Mouse (Mus musculus) duodenum, adult 2 months (tissue): ENCODE results near the gene Zdhhc5. TPM values are rescaled to one million over a fixed set of nuclear protein-coding genes. Genes with fewer than 3 reads are reported as not detected.

Source experiments
- polyA plus RNA-seq: library from polyadenylated mRNA; depleted of rRNA; stranded (reverse); fragments of >200 nt; gene quantifications from 2 replicates; pipeline ENCODE4 v1.2.3, GENCODE M21; 2012; ENCODE audit warnings: low replicate concordance; rRNA removed

Gene Zdhhc5
- polyA plus RNA-seq = 31.5 and 33.1 TPM in 2 replicates

GRCm38 (mm10) chr2:84714811-84715561, at the start of gene Zdhhc5:
Gene Zdhhc5 (minus strand): TSS chr2:84715180.

GRCm38 (mm10) chr2:84743561-84743960, 28.6 kb upstream of the Zdhhc5 start, which contains the start of gene Gm19426:
Gene Gm19426 (minus strand): TSS chr2:84743655.

GRCm38 (mm10) chr2:84733579-84734300, 18.8 kb upstream of the Zdhhc5 start, which contains the start of gene Ypel4:
Gene Ypel4 (plus strand): TSS chr2:84734058.

GRCm38 (mm10) chr2:84727172-84727858, 12.3 kb upstream of the Zdhhc5 start, which contains the start of gene Clp1:
Gene Clp1 (minus strand): TSS chr2:84727350.

GRCm38 (mm10) chr2:84679016-84679415, 36.0 kb downstream of the Zdhhc5 start, which contains the start of gene Tmx2:
Gene Tmx2 (minus strand): TSS chr2:84679140.

GRCm38 (mm10) chr2:84677968-84678880, 36.8 kb downstream of the Zdhhc5 start, which contains the start of the genes Gm28635 and Med19:
Gene Gm28635 (minus strand): TSS chr2:84678041.
Gene Med19 (plus strand): TSS chr2:84678402.

GRCm38 (mm10) chr2:84670569-84670933, 44.4 kb downstream of the Zdhhc5 start, which contains the start of gene Selenoh:
Gene Selenoh (minus strand): TSS chr2:84670770.

GRCm38 (mm10) chr2:84658806-84659205, 56.2 kb downstream of the Zdhhc5 start, which contains the start of gene Btbd18:
Gene Btbd18 (plus strand): TSS chr2:84659079.

GRCm38 (mm10) chr2:84650464-84651195, 64.3 kb downstream of the Zdhhc5 start, which contains the start of gene Ctnnd1:
Gene Ctnnd1 (minus strand): TSS chr2:84650765.

Other genes starting within 250 kb of the Zdhhc5 start
- 0.21 and 0.54 TPM in 2 replicates for gene Tfpi, start 238.4 kb downstream of the Zdhhc5 start, polyA plus RNA-seq
- 27.3 and 34.7 TPM in 2 replicates for gene Ctnnd1, start 64.4 kb downstream of the Zdhhc5 start, polyA plus RNA-seq
- gene Btbd18, start 56.1 kb downstream of the Zdhhc5 start, polyA plus RNA-seq = not detected in 2 replicates
- gene Selenoh, start 44.4 kb downstream of the Zdhhc5 start, polyA plus RNA-seq = 40.6 and 43.2 TPM in 2 replicates
- gene Gm28635, start 37.1 kb downstream of the Zdhhc5 start, polyA plus RNA-seq = not detected in 2 replicates
- gene Med19, start 36.8 kb downstream of the Zdhhc5 start, polyA plus RNA-seq = 3.8 and 7.3 TPM in 2 replicates
- gene Tmx2, start 36.0 kb downstream of the Zdhhc5 start, polyA plus RNA-seq = 18.5 and 60.4 TPM in 2 replicates
- 4.8 and 8.4 TPM in 2 replicates for gene Clp1, start 12.2 kb upstream of the Zdhhc5 start, polyA plus RNA-seq
- gene Ypel4, start 18.9 kb upstream of the Zdhhc5 start, polyA plus RNA-seq = 1.3 and 2.3 TPM in 2 replicates
- not detected in 2 replicates for gene Gm19426, start 28.5 kb upstream of the Zdhhc5 start, polyA plus RNA-seq
- gene Serping1, start 60.3 kb upstream of the Zdhhc5 start, polyA plus RNA-seq = 91.3 and 98.4 TPM in 2 replicates
- gene Ube2l6, start 83.6 kb upstream of the Zdhhc5 start, polyA plus RNA-seq = 29.3 and 114 TPM in 2 replicates
- not detected in 2 replicates for gene Smtnl1, start 107.5 kb upstream of the Zdhhc5 start, polyA plus RNA-seq
- 19.8 and 23.5 TPM in 2 replicates for gene Timm10, start 111.8 kb upstream of the Zdhhc5 start, polyA plus RNA-seq
- gene Slc43a1, start 123.7 kb upstream of the Zdhhc5 start, polyA plus RNA-seq = 1.8 and 3.4 TPM in 2 replicates
- 4.3 and 17.8 TPM in 2 replicates for gene Rtn4rl2, start 171.5 kb upstream of the Zdhhc5 start, polyA plus RNA-seq
- gene Slc43a3, start 221.4 kb upstream of the Zdhhc5 start, polyA plus RNA-seq = 16.4 and 16.8 TPM in 2 replicates